Mouse (Mus musculus) ES-Bruce4 (cell line): Measurements from ENCODE around the gene Dennd5b. TPM values are rescaled to one million over a fixed set of nuclear protein-coding genes. Genes with fewer than 3 reads are reported as not detected.
"Not testable (repeated sequence)": the region's sequence is repeated elsewhere in the genome, so short reads cannot be mapped to it uniquely, and the experiment has no call there.

Experiments used
- H3K27ac ChIP-seq: 2 replicates; pipeline ENCODE4 v1.5.1; 2012; ENCODE audit warnings: low read length, inconsistent platforms; ENCODE audit not compliant: insufficient read depth
- H3K27me3 ChIP-seq: 2 replicates; pipeline ENCODE4 v1.6.1; 2012; ENCODE audit warnings: mild to moderate bottlenecking, low read length, inconsistent platforms; ENCODE audit not compliant: control insufficient read depth, poor library complexity, insufficient read depth, severe bottlenecking
- H3K36me3 ChIP-seq: 2 replicates; pipeline ENCODE4 v1.6.1; 2012; ENCODE audit warnings: inconsistent platforms, mild to moderate bottlenecking, low read length, moderate library complexity; ENCODE audit not compliant: control insufficient read depth, poor library complexity, insufficient read depth, severe bottlenecking
- H3K4me1 ChIP-seq: one replicate; pipeline ENCODE4 v1.8.1; 2011; ENCODE audit warnings: low read length; ENCODE audit not compliant: control insufficient read depth, insufficient read depth
- H3K4me3 ChIP-seq: 2 replicates; pipeline ENCODE4 v1.5.1; 2011; ENCODE audit warnings: low read depth, mild to moderate bottlenecking, low read length
- H3K9ac ChIP-seq: 2 replicates; pipeline ENCODE4 v1.6.1; 2012; ENCODE audit warnings: low read depth, mild to moderate bottlenecking, inconsistent platforms; ENCODE audit not compliant: poor library complexity, severe bottlenecking
- H3K9me3 ChIP-seq: replicated peaks from 2 replicates; pipeline ENCODE4 v1.6.1; 2012; ENCODE audit warnings: mild to moderate bottlenecking, low read length, inconsistent platforms; ENCODE audit not compliant: control insufficient read depth, poor library complexity, insufficient read depth, severe bottlenecking
- CTCF ChIP-seq: IDR thresholded peaks from one replicate; pipeline ENCODE4 v1.8.1; 2011; ENCODE audit warnings: low read depth, low read length
- EP300 ChIP-seq: IDR thresholded peaks from 2 replicates; pipeline ENCODE4 v1.6.1; 2011; ENCODE audit warnings: low read depth, low read length; ENCODE audit not compliant: insufficient read depth
- POLR2A ChIP-seq: IDR thresholded peaks from one replicate; pipeline ENCODE4 v1.8.1; 2011; ENCODE audit warnings: low read length; ENCODE audit not compliant: insufficient read depth
- polyA plus RNA-seq: library from polyadenylated mRNA; stranded (reverse); fragments of >200 nt; gene quantifications from 2 replicates; pipeline ENCODE4 v1.2.4, GENCODE M21; 2011; ENCODE audit warnings: low read depth; ENCODE audit not compliant: missing spikeins, insufficient read depth, insufficient read length

Dennd5b gene
- polyA plus RNA-seq, 1 experiment: 13.2 TPM

GRCm38 (mm10) chr6:148944767-148945508 lies 156.5 kb downstream of the Dennd5b start:
- Histone ChIP-seq H3K27me3 (no peaks in the 10 kb centered on the region), H3K36me3 (peaks cover 40% of the 10 kb centered on the region), H3K9me3 (no peaks in the 10 kb centered on the region), H3K4me3 (peak overlapping the region; percentile 88), H3K27ac (peak overlapping the region; percentile 92), H3K9ac (peak overlapping the region; percentile 98), H3K4me1 (no peaks in the 10 kb centered on the region)
- no peak for TF ChIP-seq EP300

GRCm38 (mm10) chr6:148944344-148944766 lies 157.1 kb downstream of the Dennd5b start:
- Histone ChIP-seq H3K9me3 (no peaks in the 10 kb centered on the region), H3K27me3 (no peaks in the 10 kb centered on the region), H3K4me1 (no peaks in the 10 kb centered on the region), H3K27ac (peak overlapping the region; percentile 92), H3K36me3 (peaks cover 46% of the 10 kb centered on the region), H3K4me3 (peak overlapping the region; percentile 88), H3K9ac (peak overlapping the region; percentile 98)
- TF ChIP-seq CTCF: no peak
- no peak for TF ChIP-seq EP300
- no peak for TF ChIP-seq POLR2A

- peak overlapping the region; percentile 92; the same call in 1 of the 2 replicates for H3K27ac ChIP-seq
- H3K27me3 ChIP-seq: no peaks in the 10 kb centered on the region
- peaks cover 53% of the 10 kb centered on the region for H3K36me3 ChIP-seq
- no peak for TF ChIP-seq CTCF
- TF ChIP-seq POLR2A: no peak
- no peak for TF ChIP-seq EP300
- no peaks in the 10 kb centered on the region for H3K4me1 ChIP-seq
- no peaks in the 10 kb centered on the region for H3K9me3 ChIP-seq
- peak overlapping the region; percentile 98 for H3K9ac ChIP-seq
- H3K4me3 ChIP-seq: peak overlapping the region; percentile 60
Measured at GRCm38 (mm10) chr6:148943695-148944094, 157.8 kb downstream of the Dennd5b start.

GRCm38 (mm10) chr6:148942406-148942805 lies 159.1 kb downstream of the Dennd5b start:
- Histone ChIP-seq H3K27me3 (no peaks in the 10 kb centered on the region), H3K27ac (peak overlapping the region; percentile 61; the same call in 1 of the 2 replicates), H3K9ac (peak overlapping the region; percentile 69; the same call in 1 of the 2 replicates), H3K4me1 (no peaks in the 10 kb centered on the region), H3K9me3 (no peaks in the 10 kb centered on the region), H3K4me3 (peak overlapping the region; percentile 46), H3K36me3 (peaks cover 61% of the 10 kb centered on the region)
- no peak for TF ChIP-seq EP300
- no peak for TF ChIP-seq POLR2A
- TF ChIP-seq CTCF: peak; percentile 36

GRCm38 (mm10) chr6:148941880-148942279 lies 159.6 kb downstream of the Dennd5b start:
- Histone ChIP-seq H3K4me3 (no peak overlapping the region; the same call in 1 of the 2 replicates), H3K36me3 (peaks cover 62% of the 10 kb centered on the region), H3K4me1 (no peaks in the 10 kb centered on the region), H3K9ac (peak overlapping the region; percentile 59), H3K9me3 (no peaks in the 10 kb centered on the region), H3K27me3 (no peaks in the 10 kb centered on the region), H3K27ac (no peak overlapping the region)
- TF ChIP-seq CTCF: no peak
- no peak for TF ChIP-seq POLR2A
- TF ChIP-seq EP300: no peak

- H3K9ac ChIP-seq, H3K4me3 ChIP-seq, H3K27ac ChIP-seq, H3K4me1 ChIP-seq, H3K27me3 ChIP-seq, H3K9me3 ChIP-seq: not testable (repeated sequence)
- peaks cover 67% of the 10 kb centered on the region for H3K36me3 ChIP-seq
Measured at GRCm38 (mm10) chr6:148940383-148940782, 161.1 kb downstream of the Dennd5b start.

Other genes starting within 250 kb of the Dennd5b start
- 44.0 and 44.6 TPM in 2 replicates for gene Caprin2, start 205.4 kb downstream of the Dennd5b start, polyA plus RNA-seq
- 406 and 461 TPM in 2 replicates for gene Sinhcaf, start 155.2 kb downstream of the Dennd5b start, polyA plus RNA-seq
- gene Gm10203, start 28.5 kb upstream of the Dennd5b start, polyA plus RNA-seq: not detected in 2 replicates
- 24.5 and 25.8 TPM in 2 replicates for gene Etfbkmt, start 38.2 kb upstream of the Dennd5b start, polyA plus RNA-seq
- 26.2 and 30.4 TPM in 2 replicates for gene Amn1, start 87.0 kb upstream of the Dennd5b start, polyA plus RNA-seq
- gene Resf1, start 207.7 kb upstream of the Dennd5b start, polyA plus RNA-seq: 90.4 and 93.9 TPM in 2 replicates